Mouse (Mus musculus) NIH3T3 (cell line): Measurements from ENCODE around the gene Dusp12.

Source experiments
- DNase-seq: peaks from one replicate; pipeline ENCODE4 v3.0.0-alpha.2; 2012; ENCODE audit warnings: low read depth

Dusp12 gene

GRCm38 (mm10) chr1:170898413-170899075, 13.2 kb upstream of the Dusp12 start:
- DNase-seq: no peak

- DNase-seq: no peak
Observed at GRCm38 (mm10) chr1:170896651-170897281, 11.4 kb upstream of the Dusp12 start.

- peak; percentile 90 for DNase-seq
Observed at GRCm38 (mm10) chr1:170894603-170895602, 9.6 kb upstream of the Dusp12 start.

- no peak for DNase-seq
Observed at GRCm38 (mm10) chr1:170892279-170892678, 6.9 kb upstream of the Dusp12 start.

GRCm38 (mm10) chr1:170891646-170892045, 6.3 kb upstream of the Dusp12 start:
- no peak for DNase-seq

- no peak for DNase-seq
Observed at GRCm38 (mm10) chr1:170889310-170889709, 4.0 kb upstream of the Dusp12 start.

- no peak for DNase-seq
Observed at GRCm38 (mm10) chr1:170886044-170886458, 711 bp upstream of the Dusp12 start.

- DNase-seq: no peak
Observed at GRCm38 (mm10) chr1:170884390-170884789, 950 bp downstream of the Dusp12 start.

GRCm38 (mm10) chr1:170882915-170883485, 2.3 kb downstream of the Dusp12 start:
- no peak for DNase-seq

- no peak for DNase-seq
Observed at GRCm38 (mm10) chr1:170876906-170877305, 8.4 kb downstream of the Dusp12 start.

GRCm38 (mm10) chr1:170875676-170876075, 9.7 kb downstream of the Dusp12 start:
- no peak for DNase-seq

- no peak for DNase-seq
Observed at GRCm38 (mm10) chr1:170871961-170872360, 13.4 kb downstream of the Dusp12 start.

GRCm38 (mm10) chr1:170871402-170871801, 13.9 kb downstream of the Dusp12 start:
- no peak for DNase-seq

- DNase-seq: no peak
Observed at GRCm38 (mm10) chr1:170868905-170869283, 16.4 kb downstream of the Dusp12 start.

- peak; percentile 83 for DNase-seq
Observed at GRCm38 (mm10) chr1:170868107-170868904, 17.0 kb downstream of the Dusp12 start.

- peak; percentile 98 for DNase-seq
Observed at GRCm38 (mm10) chr1:170867691-170868105, 17.6 kb downstream of the Dusp12 start, which contains the start of gene Atf6. Atf6 (minus strand) TSS chr1:170867771.

GRCm38 (mm10) chr1:170866992-170867690, 18.2 kb downstream of the Dusp12 start:
- DNase-seq: peak; percentile 74

GRCm38 (mm10) chr1:170865406-170865805, 19.9 kb downstream of the Dusp12 start:
- no peak for DNase-seq

- DNase-seq: no peak
Observed at GRCm38 (mm10) chr1:170864754-170865153, 20.6 kb downstream of the Dusp12 start.

GRCm38 (mm10) chr1:170864234-170864633, 21.1 kb downstream of the Dusp12 start:
- no peak for DNase-seq

- no peak for DNase-seq
Observed at GRCm38 (mm10) chr1:170863033-170863432, 22.3 kb downstream of the Dusp12 start.
